Mouse (Mus musculus): ENCODE measurements around the gene Dnajb5. TPM values are rescaled to one million over a fixed set of nuclear protein-coding genes. Genes with fewer than 3 reads are reported as not detected.

Dnajb5 gene
- total and polyA plus RNA-seq, 2 experiments from 2014 or later = 18.2 to 59.1 TPM

GRCm38 (mm10) chr4:42904966-42905365 is 44.6 kb upstream of the Dnajb5 start:
- DNase-seq (ENCODE audit: low spot score) = no peak
- no peaks in the 10 kb centered on the region for H3K9me3 ChIP-seq (replicated peaks; ENCODE audit: control insufficient read depth, low read length)
- WGBS = 84% methylated on average over 6 of the region's 6 CpGs
- no peaks in the 10 kb centered on the region for H3K4me1 ChIP-seq (ENCODE audit: control insufficient read depth, insufficient read depth)
- TF ChIP-seq EP300 (IDR thresholded peaks at IDR 0.05; ENCODE audit: low read depth) = no peak
- no peak for TF ChIP-seq CTCF (IDR thresholded peaks at IDR 0.05; ENCODE audit: low read depth)
- no peaks in the 10 kb centered on the region for H3K36me3 ChIP-seq (replicated peaks; ENCODE audit: control insufficient read depth, insufficient read depth, low read length)
- no peaks in the 10 kb centered on the region for H3K27me3 ChIP-seq (ENCODE audit: control insufficient read depth, insufficient read depth, low read length)
- H3K9ac ChIP-seq (replicated peaks; ENCODE audit: low read depth, low read length) = no peak overlapping the region
- H3K4me3 ChIP-seq (ENCODE audit: low read depth, low read length) = no peak overlapping the region
- no peak overlapping the region for H3K4me2 ChIP-seq (ENCODE audit: low read depth, low read length)
- no peak for ATAC-seq (ENCODE audit: insufficient read depth, low read depth)
- no peak overlapping the region for H3K27ac ChIP-seq (ENCODE audit: low read depth)

- Histone ChIP-seq H3K4me1 (ENCODE audit: control insufficient read depth, insufficient read depth) (no peaks in the 10 kb centered on the region), H3K4me3 (ENCODE audit: low read depth, low read length) (no peak overlapping the region), H3K27ac (ENCODE audit: low read depth) (no peak overlapping the region), H3K4me2 (ENCODE audit: low read depth, low read length) (no peak overlapping the region), H3K27me3 (ENCODE audit: control insufficient read depth, insufficient read depth, low read length) (peaks cover 31% of the 10 kb centered on the region), H3K36me3 (replicated peaks; ENCODE audit: control insufficient read depth, insufficient read depth, low read length) (no peaks in the 10 kb centered on the region), H3K9me3 (replicated peaks; ENCODE audit: control insufficient read depth, low read length) (no peaks in the 10 kb centered on the region), H3K9ac (replicated peaks; ENCODE audit: low read depth, low read length) (no peak overlapping the region)
- 29% methylated on average over 10 of the region's 10 CpGs for whole genome bisulfite sequencing
- DNase-seq (ENCODE audit: low spot score) (no peak), ATAC-seq (ENCODE audit: insufficient read depth, low read depth) (no peak)
- TF ChIP-seq CTCF (IDR thresholded peaks at IDR 0.05; ENCODE audit: low read depth) (no peak), EP300 (IDR thresholded peaks at IDR 0.05; ENCODE audit: low read depth) (no peak)
Measured at GRCm38 (mm10) chr4:42913391-42913790, 36.2 kb upstream of the Dnajb5 start.

- no peak overlapping the region for H3K4me3 ChIP-seq (ENCODE audit: low read depth, low read length)
- peaks cover 34% of the 10 kb centered on the region for H3K27me3 ChIP-seq (ENCODE audit: control insufficient read depth, insufficient read depth, low read length)
- no peak overlapping the region for H3K27ac ChIP-seq (ENCODE audit: low read depth)
- H3K9me3 ChIP-seq (replicated peaks; ENCODE audit: control insufficient read depth, low read length) = no peaks in the 10 kb centered on the region
- 75% methylated on average over 12 of the region's 12 CpGs for WGBS
- DNase-seq (ENCODE audit: low spot score) (no peak), ATAC-seq (ENCODE audit: insufficient read depth, low read depth) (no peak)
- no peaks in the 10 kb centered on the region for H3K36me3 ChIP-seq (replicated peaks; ENCODE audit: control insufficient read depth, insufficient read depth, low read length)
- H3K9ac ChIP-seq (replicated peaks; ENCODE audit: low read depth, low read length) = no peak overlapping the region
- no peak overlapping the region for H3K4me2 ChIP-seq (ENCODE audit: low read depth, low read length)
- no peak for TF ChIP-seq CTCF (IDR thresholded peaks at IDR 0.05; ENCODE audit: low read depth)
- TF ChIP-seq EP300 (IDR thresholded peaks at IDR 0.05; ENCODE audit: low read depth) = no peak
- no peaks in the 10 kb centered on the region for H3K4me1 ChIP-seq (ENCODE audit: control insufficient read depth, insufficient read depth)
Measured at GRCm38 (mm10) chr4:42915311-42915710, 34.3 kb upstream of the Dnajb5 start.

DNA sequence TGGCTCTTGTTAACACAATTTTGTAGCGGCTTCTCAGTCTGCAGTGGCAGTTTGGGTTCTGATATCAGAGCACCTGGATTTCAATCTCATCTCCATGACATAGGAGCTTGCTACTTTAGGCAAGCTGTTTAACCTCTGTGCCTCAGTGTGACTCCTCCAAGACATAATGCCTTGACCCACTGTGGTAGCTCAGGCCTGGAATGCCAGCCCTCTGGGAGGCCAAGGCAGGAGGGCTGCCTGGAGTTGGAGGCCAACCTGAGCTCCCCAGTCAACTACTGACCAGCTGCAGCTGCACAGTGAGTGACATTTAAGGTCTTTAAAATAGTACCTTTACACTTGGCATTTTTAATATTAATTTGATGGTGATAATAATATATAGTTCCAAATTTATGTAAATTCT is 33.6 kb upstream of the Dnajb5 start:
- no peaks in the 10 kb centered on the region for H3K36me3 ChIP-seq (replicated peaks; ENCODE audit: control insufficient read depth, insufficient read depth, low read length)
- peaks cover 34% of the 10 kb centered on the region for H3K27me3 ChIP-seq (ENCODE audit: control insufficient read depth, insufficient read depth, low read length)
- H3K4me1 ChIP-seq (ENCODE audit: control insufficient read depth, insufficient read depth) = no peaks in the 10 kb centered on the region
- no peak for TF ChIP-seq CTCF (IDR thresholded peaks at IDR 0.05; ENCODE audit: low read depth)
- TF ChIP-seq EP300 (IDR thresholded peaks at IDR 0.05; ENCODE audit: low read depth) = no peak
- DNase-seq (ENCODE audit: low spot score) (no peak), ATAC-seq (ENCODE audit: insufficient read depth, low read depth) (no peak)
- H3K4me3 ChIP-seq (ENCODE audit: low read depth, low read length) = no peak overlapping the region
- no peaks in the 10 kb centered on the region for H3K9me3 ChIP-seq (replicated peaks; ENCODE audit: control insufficient read depth, low read length)
- WGBS = 72% methylated on average over 1 of the region's 1 CpGs
- H3K9ac ChIP-seq (replicated peaks; ENCODE audit: low read depth, low read length) = no peak overlapping the region
- H3K4me2 ChIP-seq (ENCODE audit: low read depth, low read length) = peak overlapping the region; percentile 93; the same call in 1 of the 2 replicates
- H3K27ac ChIP-seq (ENCODE audit: low read depth) = no peak overlapping the region

DNA sequence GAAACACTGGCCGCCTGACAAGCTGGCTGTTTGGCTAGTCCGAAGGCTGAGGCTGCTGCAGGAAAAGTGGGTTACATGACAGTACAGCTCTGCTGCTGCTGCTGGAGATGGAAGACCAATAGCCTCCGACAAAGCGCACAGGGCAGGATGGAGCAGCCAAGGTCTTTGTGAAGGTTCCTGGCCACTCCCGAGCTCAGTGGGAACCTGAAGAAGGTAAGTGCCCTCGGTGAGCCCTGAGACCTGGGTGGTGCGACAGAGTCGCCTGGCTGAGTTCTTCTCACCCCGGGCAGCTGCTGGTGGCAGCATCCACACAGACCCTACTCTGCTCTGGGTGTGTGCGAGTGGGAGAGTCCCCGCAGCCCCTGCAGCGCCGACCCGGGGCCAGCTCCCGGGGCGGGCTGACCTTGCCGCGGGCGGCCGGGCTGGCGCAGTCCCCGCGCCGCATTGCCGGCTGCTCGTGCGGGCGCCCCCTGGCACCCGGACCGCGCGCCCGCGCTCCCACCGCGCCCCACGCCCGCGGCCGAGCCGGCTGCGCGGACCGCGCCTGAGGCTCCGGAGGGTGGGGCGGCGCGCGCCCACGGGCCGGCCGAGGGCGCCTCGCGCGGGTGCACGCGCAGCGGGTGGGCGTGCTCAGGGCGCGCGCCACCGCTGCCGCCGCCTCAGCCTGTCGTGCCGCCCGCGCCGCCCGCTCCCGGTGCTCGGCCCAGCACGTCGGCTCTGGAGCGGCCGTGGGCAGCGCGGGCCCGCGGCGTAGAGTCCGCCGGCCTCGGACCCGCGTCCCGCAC is 32.8 kb upstream of the Dnajb5 start, which contains the start of gene Phf24:
TSS of gene Phf24 (plus strand) at position 44 of the 785 bp plus-strand sequence.
- Histone ChIP-seq H3K4me1 (ENCODE audit: control insufficient read depth, insufficient read depth) (no peaks in the 10 kb centered on the region), H3K4me3 (ENCODE audit: low read depth, low read length) (peak within 1 kb of the TSS; percentile 73), H3K36me3 (replicated peaks; ENCODE audit: control insufficient read depth, insufficient read depth, low read length) (no peaks in the 10 kb centered on the region), H3K9me3 (replicated peaks; ENCODE audit: control insufficient read depth, low read length) (no peaks in the 10 kb centered on the region), H3K27me3 (ENCODE audit: control insufficient read depth, insufficient read depth, low read length) (peaks cover 34% of the 10 kb centered on the region), H3K9ac (replicated peaks; ENCODE audit: low read depth, low read length) (peak within 1 kb of the TSS; percentile 73), H3K4me2 (ENCODE audit: low read depth, low read length) (peak within 1 kb of the TSS; percentile 93), H3K27ac (ENCODE audit: low read depth) (peak within 1 kb of the TSS; percentile 39; the same call in 1 of the 2 replicates)
- TF ChIP-seq CTCF (IDR thresholded peaks at IDR 0.05; ENCODE audit: low read depth) (no peak), EP300 (IDR thresholded peaks at IDR 0.05; ENCODE audit: low read depth) (no peak)
- whole genome bisulfite sequencing = 1% methylated on average over 48 of the region's 90 CpGs
- ATAC-seq (ENCODE audit: insufficient read depth, low read depth) (peak; percentile 80), DNase-seq (ENCODE audit: low spot score) (peak; percentile 44)

All from heart, postnatal 0 days (tissue).